Mouse (Mus musculus) embryo, embryonic 11.5 days (tissue): ENCODE data around the gene Pah.

Source experiments
- DNase-seq: peaks from one replicate; pipeline ENCODE4 v3.0.0-alpha.2; 2012; ENCODE audit warnings: low read depth, low spot score

Pah gene

DNA sequence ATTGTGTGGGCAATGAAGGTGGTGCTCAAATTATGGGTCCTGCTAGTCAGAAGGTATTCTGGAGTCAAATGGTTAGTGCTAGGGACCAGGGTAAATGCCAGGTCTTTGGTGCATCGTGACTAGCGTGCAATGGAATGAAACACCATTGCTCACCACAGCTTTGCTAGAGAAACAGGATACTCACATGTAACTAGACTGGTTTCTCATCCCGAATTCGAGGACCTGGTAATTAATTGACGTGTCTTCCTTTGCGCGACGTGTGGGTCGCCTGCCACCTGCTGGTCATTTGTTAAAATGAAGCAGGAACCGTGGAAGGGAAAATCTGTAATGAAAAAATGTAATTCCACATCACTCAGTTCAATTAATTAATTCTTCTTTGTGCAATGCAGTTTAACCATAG, 17.6 kb upstream of the Pah start:
- DNase-seq: no peak

DNA sequence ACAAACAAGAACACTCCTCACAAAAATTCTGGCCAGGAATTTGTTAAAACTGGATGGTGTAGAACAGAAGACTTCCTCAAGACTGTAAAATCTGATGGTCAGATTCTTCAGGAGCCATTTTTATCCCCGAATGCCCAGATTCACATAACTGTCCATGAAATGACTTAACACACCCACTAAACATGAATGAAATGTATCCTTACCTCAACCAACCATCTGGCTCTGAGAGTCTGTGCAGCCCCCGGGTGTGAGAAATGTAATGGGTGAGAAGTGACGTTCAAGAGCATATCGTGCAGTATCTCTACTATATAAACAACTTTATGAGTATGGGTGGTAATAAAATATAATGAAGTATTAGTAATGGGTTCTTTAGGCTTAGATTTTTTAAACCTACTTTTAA, 13.0 kb upstream of the Pah start:
- no peak for DNase-seq

DNA sequence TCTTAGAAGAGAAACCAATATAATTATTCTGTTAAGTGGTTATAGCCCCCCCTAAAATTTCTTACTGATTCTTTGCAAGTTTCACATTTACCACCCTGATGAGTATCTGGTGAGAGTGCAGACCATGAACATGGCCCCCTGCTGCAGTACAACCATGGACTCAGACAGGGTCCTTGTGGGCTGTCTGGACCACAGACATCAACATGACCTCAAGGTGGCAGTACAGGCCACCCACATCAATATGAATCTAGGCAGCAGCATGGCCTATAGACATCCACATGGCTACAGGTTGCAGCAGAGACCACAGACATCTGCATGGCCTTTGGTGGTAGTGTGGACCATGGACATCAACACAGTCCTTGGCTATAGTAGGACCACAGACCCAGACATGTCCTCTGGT, 8.5 kb upstream of the Pah start:
- no peak for DNase-seq

- no peak for DNase-seq
Observed at GRCm38 (mm10) chr10:87518585-87518984, 3.0 kb upstream of the Pah start.

- no peak for DNase-seq
Observed at GRCm38 (mm10) chr10:87520401-87521116, 1.0 kb upstream of the Pah start.

DNA sequence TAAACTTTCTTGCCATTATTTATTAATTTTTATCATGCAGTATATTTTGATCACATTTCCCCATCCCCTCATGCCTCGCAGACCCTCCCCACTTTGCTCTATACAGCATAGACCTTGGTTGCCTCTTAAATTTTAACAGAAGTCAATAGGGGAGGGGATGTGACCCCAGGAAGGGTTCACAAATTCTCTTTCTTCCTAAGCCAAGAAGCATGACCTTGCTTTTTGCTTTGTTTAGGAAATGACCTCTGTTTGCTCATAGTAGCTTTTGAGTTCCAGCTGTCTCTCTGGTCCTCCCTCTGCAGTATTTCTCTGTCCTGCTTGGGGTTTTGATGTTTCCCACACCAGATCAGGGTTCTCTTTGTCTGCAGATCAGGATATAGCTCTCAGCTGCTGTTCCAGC, 12.6 kb downstream of the Pah start:
- no peak for DNase-seq

GRCm38 (mm10) chr10:87545759-87546158, 24.2 kb downstream of the Pah start:
- no peak for DNase-seq

DNA sequence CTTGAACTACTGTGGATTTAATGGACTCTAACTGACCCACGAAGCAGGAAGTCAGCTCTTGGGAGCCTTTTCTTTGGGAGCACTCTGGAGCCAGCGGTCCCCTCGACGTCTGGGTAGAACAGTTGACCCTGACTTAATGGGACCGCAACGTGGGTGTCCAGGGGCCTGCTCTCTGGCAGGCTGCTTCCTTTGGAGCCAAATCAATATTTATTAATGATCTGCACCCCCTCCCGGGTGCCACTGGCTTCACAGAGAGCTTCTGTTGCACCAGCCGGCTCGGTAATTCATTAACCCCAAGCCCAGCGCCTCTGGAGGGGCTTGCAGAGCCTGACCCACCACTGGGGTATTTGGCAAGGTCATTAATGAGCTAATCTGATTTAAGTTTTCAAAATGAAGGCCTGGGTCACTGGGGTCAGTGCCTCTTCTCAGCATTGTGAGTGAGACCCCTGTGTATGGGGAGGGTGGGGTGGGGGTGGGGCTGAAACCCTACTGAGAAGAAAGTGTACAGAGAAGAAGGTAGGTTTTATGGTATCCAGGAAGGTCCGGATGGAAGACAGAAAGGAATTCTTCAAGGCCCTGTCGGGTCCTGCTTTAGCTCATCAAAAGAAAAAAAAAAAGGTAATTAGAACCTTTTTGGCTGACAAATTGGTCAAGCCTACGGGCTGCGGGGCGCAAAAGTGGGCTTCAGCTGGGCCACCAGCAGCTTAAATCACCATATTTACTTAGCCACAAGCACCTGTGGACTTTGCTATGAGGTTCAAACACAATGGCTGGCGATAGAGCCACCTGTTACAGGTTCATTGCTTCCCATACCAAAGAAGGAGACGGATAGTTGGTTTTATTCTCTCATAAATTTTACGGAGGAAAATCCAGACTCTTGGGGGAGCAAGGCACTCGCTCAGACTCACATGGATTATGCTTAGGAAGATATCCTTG, 25.0 kb downstream of the Pah start:
- DNase-seq: peak; percentile 14

DNA sequence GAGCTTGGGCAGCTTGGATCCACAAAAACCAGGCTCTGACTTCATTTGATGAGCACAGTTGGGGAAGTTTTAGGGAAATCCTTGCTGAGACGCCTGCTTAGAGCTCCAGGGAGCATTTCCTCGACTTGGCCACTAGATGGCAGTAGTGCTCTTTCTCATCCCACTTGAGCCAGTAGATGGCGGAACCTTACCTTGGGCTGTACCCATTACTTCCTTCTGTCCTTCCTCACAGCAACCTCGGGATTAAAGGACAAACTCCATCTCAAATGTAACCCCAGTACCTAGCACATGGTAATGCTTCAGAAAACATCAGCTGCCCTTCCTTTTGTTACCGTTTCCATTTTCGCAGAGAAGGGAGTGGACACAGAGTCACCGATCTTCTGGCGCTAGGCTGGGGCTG, 31.1 kb downstream of the Pah start:
- DNase-seq: peak; percentile 50

GRCm38 (mm10) chr10:87556441-87556840, 34.8 kb downstream of the Pah start:
- DNase-seq: no peak

DNA sequence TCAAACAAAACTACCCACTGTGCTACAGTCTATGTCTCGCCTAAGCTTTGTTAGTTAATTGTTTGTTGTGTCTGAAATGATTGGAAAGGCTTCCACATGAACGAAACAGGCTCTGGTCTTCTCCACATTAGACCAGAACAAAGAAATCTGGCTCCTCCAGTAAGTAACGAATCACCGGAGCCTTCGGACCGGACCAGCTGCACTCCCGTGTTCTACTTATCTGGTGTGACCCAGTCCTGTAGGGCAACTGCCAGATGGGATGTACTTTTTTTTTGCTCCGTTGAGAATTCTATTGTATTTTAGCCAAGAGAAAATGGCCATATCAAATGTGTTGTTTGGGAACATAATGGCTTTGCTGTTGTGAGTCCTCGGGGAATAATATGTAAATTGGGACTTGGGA, 42.2 kb downstream of the Pah start:
- DNase-seq: no peak

DNA sequence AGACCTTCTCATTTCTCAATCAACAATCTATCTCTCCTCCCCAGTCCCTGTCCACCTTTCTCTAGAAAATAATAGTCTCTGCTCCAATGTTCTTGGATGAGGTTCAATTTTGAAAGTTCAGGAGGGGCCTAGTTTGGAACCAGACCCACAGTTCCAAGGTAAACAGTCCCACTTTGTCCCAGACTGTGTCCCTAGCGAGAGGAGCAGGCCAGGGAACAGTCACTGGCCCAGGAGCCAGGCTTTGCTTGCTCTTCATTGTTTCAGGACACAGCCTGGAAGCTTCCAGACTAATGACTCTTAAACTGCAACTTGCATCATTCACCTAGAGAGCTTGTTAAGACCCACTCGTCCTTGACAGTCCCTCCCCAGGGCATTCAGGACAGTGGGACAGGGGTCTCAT, 44.1 kb downstream of the Pah start:
- no peak for DNase-seq

DNA sequence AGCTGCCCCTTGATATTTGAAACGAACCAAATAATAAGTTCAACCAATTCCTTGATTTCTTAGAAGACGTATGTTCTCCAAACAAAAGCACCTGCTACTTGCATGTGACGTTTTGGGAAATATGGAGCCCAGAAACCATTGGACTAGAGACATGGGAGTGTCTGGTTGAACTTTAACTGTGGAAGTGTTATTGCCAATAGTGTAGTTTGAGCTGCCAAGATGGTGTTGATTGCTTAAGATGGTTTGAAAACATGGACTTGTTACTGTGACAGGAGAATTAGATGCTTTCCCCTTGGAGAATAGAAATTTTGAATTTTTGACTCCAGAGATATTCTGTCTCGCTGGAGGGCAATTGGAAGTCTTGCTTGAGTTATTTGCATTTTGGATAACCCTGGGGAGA, 50.9 kb downstream of the Pah start:
- DNase-seq: no peak

DNA sequence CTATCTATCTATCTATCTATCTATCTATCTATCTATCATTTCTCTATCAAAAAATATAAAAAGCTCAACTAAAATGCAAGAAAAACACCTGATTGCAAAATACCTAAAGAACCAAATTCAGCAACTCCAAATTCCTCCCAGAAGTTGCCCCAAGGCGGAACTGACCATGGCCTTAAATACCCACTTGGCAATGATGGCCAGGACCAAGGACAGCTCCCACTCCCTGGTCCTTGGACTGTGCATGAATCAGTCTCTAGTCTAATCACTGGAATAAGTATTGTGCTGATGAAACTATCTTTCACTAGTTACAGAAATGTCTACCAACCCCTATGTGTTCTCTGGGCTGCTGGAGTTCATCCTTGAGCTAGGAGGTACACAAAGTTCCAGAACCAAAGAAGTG, 65.1 kb downstream of the Pah start:
- DNase-seq: peak; percentile 45

- no peak for DNase-seq
Observed at GRCm38 (mm10) chr10:87593916-87594315, 72.3 kb downstream of the Pah start.

GRCm38 (mm10) chr10:87596361-87597074, 74.9 kb downstream of the Pah start:
- peak; percentile 40 for DNase-seq

GRCm38 (mm10) chr10:87597075-87597677, 75.6 kb downstream of the Pah start:
- no peak for DNase-seq

- DNase-seq: no peak
Observed at GRCm38 (mm10) chr10:87602151-87602550, 80.6 kb downstream of the Pah start.

- no peak for DNase-seq
Observed at GRCm38 (mm10) chr10:87625196-87625595, 103.6 kb downstream of the Pah start.
